Mouse (Mus musculus) embryonic fibroblast, embryonic 13.5 days (primary cell): Measurements from ENCODE around the gene Ncoa7.

ENCODE experiments used
- CTCF ChIP-seq: IDR thresholded peaks from 2 replicates; pipeline ENCODE4 v1.5.1; 2011; ENCODE audit warnings: mild to moderate bottlenecking, control low read depth, low read length, moderate library complexity, borderline replicate concordance; ENCODE audit not compliant: insufficient read depth
- POLR2A ChIP-seq: IDR thresholded peaks from 2 replicates; pipeline ENCODE4 v1.6.1; 2011; ENCODE audit warnings: low read depth, mild to moderate bottlenecking, control low read depth, low read length, moderate library complexity

DNA sequence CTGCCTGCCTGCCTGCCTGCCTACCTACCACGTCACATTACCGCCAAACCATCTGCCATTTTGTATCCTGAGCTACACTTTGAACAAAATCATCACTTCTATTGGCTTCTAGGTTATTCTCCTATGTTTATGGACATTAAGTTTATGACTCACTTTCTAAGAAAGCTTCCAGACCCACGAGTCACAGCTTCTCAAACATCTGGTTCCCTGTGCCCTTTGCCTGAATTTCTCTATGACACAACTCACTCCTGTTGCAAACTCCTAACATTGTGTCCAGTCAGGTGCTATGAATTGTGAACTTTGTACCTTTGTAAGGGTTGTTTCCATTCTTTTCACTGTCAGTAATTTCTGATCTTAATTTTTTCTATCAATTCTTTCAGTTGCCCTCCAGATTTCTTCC is 164.9 kb downstream of the Ncoa7 start:
- TF ChIP-seq CTCF: no peak
- TF ChIP-seq POLR2A: no peak
